Mouse (Mus musculus) urinary bladder, adult 18-20 months (tissue): ENCODE results near the gene Rps2.
"Not testable (repeated sequence)": the region's sequence is repeated elsewhere in the genome, so short reads cannot be mapped to it uniquely, and the experiment has no call there.

Source experiments
- DNase-seq, 2 experiments: peaks; one replicate each; pipeline ENCODE4 v3.0.0; 2022; ENCODE audit warnings: low spot score in 2 of 2, mixed read lengths in 2 of 2

Gene Rps2

GRCm38 (mm10) chr17:24705821-24706220, 12.1 kb upstream of the Rps2 start:
- no peak for DNase-seq

- peak; percentile 84 to 89 for DNase-seq
Observed at GRCm38 (mm10) chr17:24706982-24707800, 10.7 kb upstream of the Rps2 start, which contains the start of gene Tbl3. Gene Tbl3, minus strand, starts transcription at chr17:24707660.

- no peak for DNase-seq
Observed at GRCm38 (mm10) chr17:24707801-24708425, 10.0 kb upstream of the Rps2 start.

GRCm38 (mm10) chr17:24708646-24709045, 9.3 kb upstream of the Rps2 start:
- DNase-seq, result no peak

GRCm38 (mm10) chr17:24715556-24715955, 2.4 kb upstream of the Rps2 start:
- DNase-seq, result no peak

GRCm38 (mm10) chr17:24716166-24716682, 1.7 kb upstream of the Rps2 start:
- DNase-seq, result no peak

GRCm38 (mm10) chr17:24718938-24719337, 1.0 kb downstream of the Rps2 start:
- DNase-seq, result not testable (repeated sequence)

GRCm38 (mm10) chr17:24719494-24720222, 1.7 kb downstream of the Rps2 start:
- DNase-seq, result peak; percentile 89 to 97

- DNase-seq, result not testable (repeated sequence)
Observed at GRCm38 (mm10) chr17:24720616-24721015, 2.7 kb downstream of the Rps2 start.

- DNase-seq, result not testable (repeated sequence)
Observed at GRCm38 (mm10) chr17:24721383-24721955, 3.6 kb downstream of the Rps2 start.

GRCm38 (mm10) chr17:24722220-24722924, 4.5 kb downstream of the Rps2 start:
- no peak for DNase-seq

- DNase-seq, result no peak
Observed at GRCm38 (mm10) chr17:24723122-24723880, 5.4 kb downstream of the Rps2 start.

- DNase-seq, result peak in 1 of 2 experiments; percentile 28
Observed at GRCm38 (mm10) chr17:24723881-24724180, 5.9 kb downstream of the Rps2 start.

GRCm38 (mm10) chr17:24724184-24724583, 6.3 kb downstream of the Rps2 start, which contains the start of gene Ndufb10:
Gene Ndufb10, minus strand, starts transcription at chr17:24724478.
- peak; percentile 90 to 94 for DNase-seq

GRCm38 (mm10) chr17:24725637-24726390, 7.9 kb downstream of the Rps2 start:
- no peak for DNase-seq

- DNase-seq, result no peak
Observed at GRCm38 (mm10) chr17:24727618-24728017, 9.7 kb downstream of the Rps2 start, which contains the start of gene Rpl3l. Gene Rpl3l, plus strand, starts transcription at chr17:24727820.

- no peak for DNase-seq
Observed at GRCm38 (mm10) chr17:24728184-24728583, 10.3 kb downstream of the Rps2 start.

GRCm38 (mm10) chr17:24729067-24729466, 11.2 kb downstream of the Rps2 start:
- no peak for DNase-seq

- DNase-seq, result no peak
Observed at GRCm38 (mm10) chr17:24730787-24731186, 12.9 kb downstream of the Rps2 start.
